Mouse (Mus musculus) erythroblast, embryonic 14.5 days (primary cell): ENCODE results near the gene Gm49450.

ENCODE experiments used
- GATA1 ChIP-seq: IDR thresholded peaks from 2 replicates; pipeline ENCODE4 v1.6.1; 2012; ENCODE audit warnings: low read length, inconsistent platforms, mixed read lengths
- TAL1 ChIP-seq: IDR thresholded peaks from 3 replicates; pipeline ENCODE4 v1.6.1; 2012; ENCODE audit warnings: low read length, inconsistent platforms, mixed read lengths

DNA sequence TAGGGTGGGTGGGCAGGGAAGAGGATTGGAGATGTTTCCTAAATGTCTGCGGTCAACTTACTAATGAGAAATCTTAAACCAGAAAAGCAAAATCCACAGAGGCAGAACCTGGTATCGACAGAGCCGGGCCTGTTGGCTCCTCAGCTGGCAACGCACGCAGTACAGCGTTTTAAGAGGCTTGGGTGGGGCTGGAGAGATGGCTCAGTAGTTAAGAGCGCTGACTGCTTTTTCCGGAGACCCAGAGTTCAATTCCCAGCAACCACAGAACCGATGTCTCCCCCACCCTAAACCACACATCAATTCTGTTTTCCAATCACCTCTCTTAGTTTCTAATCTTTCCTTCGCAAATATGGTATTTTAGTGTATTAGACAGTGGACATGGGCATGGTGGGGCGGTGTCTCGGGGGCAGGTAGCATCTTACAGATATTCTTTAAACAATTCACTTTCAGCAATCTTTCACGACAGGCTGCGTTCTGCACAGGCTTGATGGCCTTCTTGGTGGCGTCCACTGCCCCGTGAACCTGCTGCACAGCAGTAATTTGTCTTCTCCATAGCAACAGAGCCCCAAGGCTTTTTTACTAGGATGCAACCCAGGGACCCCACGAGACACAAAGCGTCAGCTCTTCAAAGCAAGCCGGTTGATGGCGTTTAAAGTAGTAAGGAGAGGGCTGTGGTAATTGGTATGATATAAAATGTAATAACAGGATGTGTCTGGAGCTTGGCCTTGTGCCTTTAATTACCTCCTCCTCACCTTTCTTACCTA lies 25.2 kb upstream of the Gm49450 start:
- TF ChIP-seq GATA1 (no peak), TAL1 (no peak)
